In genomic region chr1:165641786-165642771, GRCm38 (mm10) we compare ENCODE assay signal across 8 mouse cellular contexts. TPM values are rescaled to one million over a fixed set of nuclear protein-coding genes. Genes with fewer than 3 reads are reported as not detected.
DNase-seq lines count a peak whose midpoint lies in the region; ATAC-seq lines count a peak whose summit lies in the region.

No protein-coding gene starts in this region.

- no peaks in the 10 kb centered on the region for H3K9me3 ChIP-seq in hindbrain, embryonic 12.5 days (replicated peaks)

- no peaks in the 10 kb centered on the region for H3K27me3 ChIP-seq in hindbrain, embryonic 12.5 days

- peak; percentile 94 for DNase-seq in Muller cell, postnatal 12 days (ENCODE audit: inconsistent ontology term)
- DNase-seq in cerebellum, postnatal 10 days, result peak; percentile 94 to 98
- peak; percentile 76 to 87 for DNase-seq in frontal cortex, postnatal 10 days (ENCODE audit: low spot score in 2 of 2)
- DNase-seq in layer of hippocampus, postnatal 14 days (ENCODE audit: low spot score in 2 of 2), result peak; percentile 92 to 95
- peak; percentile 93 for DNase-seq in lung, postnatal 10 days
- DNase-seq in ovary, postnatal 14 days (ENCODE audit: low spot score), result peak; percentile 96
- DNase-seq in thymus, postnatal 14 days, result peak; percentile 86

- H3K9ac ChIP-seq in hindbrain, embryonic 12.5 days, result peak overlapping the region; percentile 87

- peak overlapping the region; percentile 90 for H3K27ac ChIP-seq in hindbrain, embryonic 12.5 days

- peak overlapping the region; percentile 61 for H3K4me2 ChIP-seq in hindbrain, embryonic 12.5 days (replicated peaks)

- H3K4me1 ChIP-seq in hindbrain, embryonic 12.5 days, result no peaks in the 10 kb centered on the region

- H3K4me3 ChIP-seq in hindbrain, embryonic 12.5 days, result peak overlapping the region; percentile 70

- no peaks in the 10 kb centered on the region for H3K36me3 ChIP-seq in hindbrain, embryonic 12.5 days

- under 1% methylated on average over 75 of the region's 75 CpGs for WGBS in hindbrain, embryonic 12.5 days

- ATAC-seq in hindbrain, embryonic 12.5 days (ENCODE audit: low FRiP score), result peak; percentile 83

RNA-seq across cellular contexts. Expression of gene Mpzl1, which starts 7.7 kb away (rescaled TPM):
- polyA plus RNA-seq in hindbrain, embryonic 12.5 days (2016; fragmentation: Nextera tagmentation; extraction: Ambion mirVana), result 140 and 148 TPM in 2 replicates
- total RNA-seq in layer of hippocampus, postnatal 14 days (2021), result 10 to 100 TPM; 73.9 to 80.1 TPM

Comparison
In these comparisons a context has a peak if more than half of its experiments do, and no peak if none do; other contexts are left out.
1. Peak in every context shown above with its lines: DNase-seq, ATAC-seq, H3K4me3 ChIP-seq and H3K27ac ChIP-seq.